Mouse (Mus musculus) cerebellum, adult 9-11 months (tissue): ENCODE results near the gene Fpgs.

Experiments used
- DNase-seq: peaks from one replicate; pipeline ENCODE4 v3.0.0; 2022

Gene Fpgs

DNA sequence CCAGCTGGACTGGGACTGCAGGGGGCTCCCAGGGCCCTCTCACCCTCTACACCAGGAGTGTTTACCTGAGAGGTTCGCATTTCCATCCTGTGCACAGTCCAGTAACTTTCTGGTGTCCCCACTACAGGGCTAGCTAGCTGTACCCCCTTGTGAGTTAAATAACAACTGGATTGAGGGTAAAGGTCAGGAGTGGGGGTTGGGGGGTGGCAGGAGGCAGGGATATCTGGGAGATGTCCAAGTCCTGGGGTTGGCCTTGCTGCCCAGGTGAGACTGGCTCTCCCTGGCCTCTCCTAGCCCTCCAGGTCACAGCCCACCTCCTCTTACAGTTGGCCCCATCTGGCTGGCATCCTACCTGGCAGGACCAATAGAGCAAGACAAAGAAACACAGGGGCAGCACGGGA lies at the start of gene Fpgs:
Gene Fpgs (minus strand): TSS at position 125 of the 401 bp plus-strand sequence.
- no peak for DNase-seq

DNA sequence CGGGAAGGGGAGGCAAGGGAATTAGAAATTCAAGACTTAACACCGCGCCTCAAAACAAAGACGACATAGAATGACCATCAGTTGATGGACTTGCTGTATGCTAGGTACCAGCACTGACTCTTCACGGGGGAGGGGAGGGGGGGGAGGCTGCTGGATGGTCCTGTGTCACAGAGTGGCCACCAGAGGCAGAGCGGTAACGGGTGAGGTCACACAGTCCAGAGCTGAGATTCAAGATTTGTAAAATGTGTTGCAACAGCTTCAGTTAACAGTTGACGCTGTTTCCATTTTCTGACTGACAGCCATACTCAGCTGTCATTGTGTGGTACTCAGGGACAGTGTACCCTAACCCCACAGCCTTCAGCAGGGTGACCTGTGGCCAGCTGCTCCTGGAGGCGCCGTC lies 48.2 kb upstream of the Fpgs start:
- no peak for DNase-seq

DNA sequence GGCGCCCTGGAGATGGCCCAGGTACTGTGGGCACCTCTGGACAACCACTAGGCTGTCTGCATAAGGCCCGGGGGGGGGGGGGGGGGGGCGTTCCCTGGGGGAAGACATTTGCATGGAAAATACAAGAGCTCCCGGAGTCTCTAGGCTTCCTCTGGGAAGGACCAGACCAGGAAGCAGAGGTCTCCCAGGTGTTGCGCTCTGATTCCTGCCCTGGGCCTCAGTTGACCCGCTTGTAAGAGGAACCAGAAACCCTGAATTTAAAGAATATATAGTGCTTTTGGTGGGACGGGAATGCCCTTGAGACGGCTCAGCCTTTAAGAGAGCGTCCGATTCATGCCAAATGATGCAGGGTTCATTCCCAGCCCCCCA lies 47.7 kb upstream of the Fpgs start:
- no peak for DNase-seq

DNA sequence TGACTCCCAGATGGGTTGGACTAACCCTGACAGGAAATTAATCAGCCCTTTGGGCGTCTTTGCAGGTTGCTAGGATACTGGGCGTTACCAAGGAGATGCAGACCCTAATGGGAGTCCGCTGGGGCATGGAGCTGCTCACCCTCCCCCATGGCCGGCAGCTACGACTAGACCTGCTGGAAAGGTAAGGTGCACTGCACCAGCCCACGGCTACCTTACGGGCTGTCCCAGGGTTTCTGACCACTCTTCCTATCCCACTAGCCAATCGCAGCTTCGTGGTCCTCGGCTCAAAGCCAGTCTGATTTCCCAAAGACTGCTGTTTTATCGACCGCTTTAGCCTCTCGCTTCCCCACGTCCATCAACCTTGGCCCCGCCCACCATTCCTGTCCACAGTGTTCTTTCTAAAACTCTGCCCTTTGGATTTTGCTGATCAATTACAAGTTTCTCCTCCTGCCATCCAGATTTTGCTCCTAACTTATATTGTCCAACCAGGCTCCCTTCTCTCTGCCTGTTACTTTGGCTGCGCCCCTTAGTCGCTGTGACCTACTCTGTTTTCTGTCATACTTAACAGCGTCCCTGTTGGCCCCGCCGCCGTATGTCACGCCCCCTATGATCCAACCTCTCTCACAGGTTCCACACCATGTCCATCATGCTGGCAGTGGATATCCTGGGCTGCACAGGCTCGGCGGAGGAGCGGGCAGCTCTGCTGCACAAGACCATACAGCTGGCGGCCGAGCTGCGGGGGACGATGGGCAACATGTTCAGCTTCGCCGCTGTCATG lies 47.1 kb upstream of the Fpgs start:
- no peak for DNase-seq

DNA sequence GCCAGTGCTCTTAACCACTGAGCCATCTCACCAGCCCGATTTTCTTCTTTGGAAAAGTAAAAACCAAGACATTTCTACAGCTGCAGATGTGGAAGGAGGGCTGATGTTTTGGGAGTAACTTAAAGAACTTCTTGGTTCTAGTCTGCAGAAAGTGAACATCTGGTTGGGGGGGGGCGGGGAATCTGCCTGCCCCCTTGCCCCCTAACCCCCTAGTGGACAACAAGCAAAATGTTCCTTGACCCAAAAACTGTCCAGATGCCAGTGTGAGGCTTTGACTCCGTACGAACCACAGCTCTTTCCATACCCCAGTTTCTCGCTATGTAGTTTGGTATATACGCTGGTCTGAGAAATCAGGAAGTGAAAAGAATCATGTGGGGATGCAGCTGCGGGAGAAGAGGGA lies 46.3 kb upstream of the Fpgs start:
- no peak for DNase-seq

DNA sequence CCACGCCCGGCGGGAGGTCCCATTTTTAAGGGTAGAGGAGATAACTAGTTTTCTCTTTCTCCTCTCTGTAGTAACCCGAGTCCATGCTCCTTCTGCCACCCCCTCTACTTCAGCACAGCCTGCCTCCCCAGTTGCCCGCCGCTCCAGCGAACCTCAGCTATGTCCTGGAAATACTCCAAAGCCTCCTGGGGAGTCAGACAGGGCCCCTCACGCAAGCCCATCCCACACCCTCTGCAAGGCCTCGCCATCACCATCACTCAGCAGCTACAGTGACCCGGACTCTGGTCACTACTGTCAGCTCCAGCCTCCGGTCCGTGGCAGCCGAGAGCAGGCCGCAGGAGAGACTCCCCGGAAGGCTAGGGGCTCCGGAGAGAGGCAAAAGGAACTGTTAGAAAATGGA lies 45.1 kb upstream of the Fpgs start:
- DNase-seq, result no peak

DNA sequence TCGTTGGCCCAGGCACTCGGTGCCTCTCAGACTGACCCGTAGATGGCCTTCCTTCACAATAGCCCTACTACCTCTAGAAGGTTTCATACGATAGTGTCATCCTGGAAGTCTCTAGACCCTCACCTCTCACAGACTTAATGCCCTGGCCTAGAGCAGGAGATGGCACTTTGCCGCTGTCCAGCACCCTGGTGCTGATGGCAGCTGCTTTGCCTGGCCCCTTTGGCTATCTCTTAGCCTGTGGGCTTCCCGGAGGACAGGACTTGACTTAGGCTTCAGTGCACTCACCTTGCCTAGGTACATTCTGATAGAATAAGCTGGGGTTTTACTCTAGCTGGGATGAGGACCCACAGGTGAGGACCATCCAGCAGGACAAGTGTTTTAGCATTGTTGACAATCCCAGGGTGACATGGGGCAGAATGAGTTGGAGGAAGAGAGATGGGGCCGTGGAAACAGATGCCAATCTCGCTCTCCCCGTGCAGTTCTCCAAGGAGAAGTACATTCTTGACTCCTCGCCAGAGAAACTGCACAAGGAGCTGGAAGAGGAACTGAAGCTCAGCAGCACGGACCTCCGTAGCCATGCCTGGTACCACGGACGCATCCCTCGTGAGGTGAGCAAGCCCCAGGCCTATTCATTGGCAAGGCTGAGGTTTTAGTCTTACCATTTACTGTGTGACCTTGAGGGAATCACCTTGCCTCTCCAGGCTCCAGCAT lies 40.5 kb upstream of the Fpgs start:
- peak; percentile 40 for DNase-seq

DNA sequence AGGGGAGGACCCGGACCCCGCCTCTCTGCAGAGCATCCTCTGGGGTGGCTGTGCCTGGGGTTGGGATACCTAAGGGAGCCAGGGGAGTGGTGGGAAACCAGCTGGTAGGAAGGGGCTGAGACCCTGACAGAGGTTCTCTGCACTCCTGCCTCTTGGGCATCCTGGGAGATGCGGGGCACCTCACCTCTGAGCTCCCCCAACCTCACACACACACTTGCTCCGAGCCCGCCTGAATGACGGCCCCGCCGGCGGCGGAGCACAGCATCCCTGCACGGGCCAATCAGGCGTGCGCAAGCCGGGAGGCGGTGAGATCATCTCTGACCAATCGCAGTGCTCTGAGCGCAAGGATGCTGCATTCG lies 38.2 kb upstream of the Fpgs start:
- DNase-seq, result peak; percentile 93

DNA sequence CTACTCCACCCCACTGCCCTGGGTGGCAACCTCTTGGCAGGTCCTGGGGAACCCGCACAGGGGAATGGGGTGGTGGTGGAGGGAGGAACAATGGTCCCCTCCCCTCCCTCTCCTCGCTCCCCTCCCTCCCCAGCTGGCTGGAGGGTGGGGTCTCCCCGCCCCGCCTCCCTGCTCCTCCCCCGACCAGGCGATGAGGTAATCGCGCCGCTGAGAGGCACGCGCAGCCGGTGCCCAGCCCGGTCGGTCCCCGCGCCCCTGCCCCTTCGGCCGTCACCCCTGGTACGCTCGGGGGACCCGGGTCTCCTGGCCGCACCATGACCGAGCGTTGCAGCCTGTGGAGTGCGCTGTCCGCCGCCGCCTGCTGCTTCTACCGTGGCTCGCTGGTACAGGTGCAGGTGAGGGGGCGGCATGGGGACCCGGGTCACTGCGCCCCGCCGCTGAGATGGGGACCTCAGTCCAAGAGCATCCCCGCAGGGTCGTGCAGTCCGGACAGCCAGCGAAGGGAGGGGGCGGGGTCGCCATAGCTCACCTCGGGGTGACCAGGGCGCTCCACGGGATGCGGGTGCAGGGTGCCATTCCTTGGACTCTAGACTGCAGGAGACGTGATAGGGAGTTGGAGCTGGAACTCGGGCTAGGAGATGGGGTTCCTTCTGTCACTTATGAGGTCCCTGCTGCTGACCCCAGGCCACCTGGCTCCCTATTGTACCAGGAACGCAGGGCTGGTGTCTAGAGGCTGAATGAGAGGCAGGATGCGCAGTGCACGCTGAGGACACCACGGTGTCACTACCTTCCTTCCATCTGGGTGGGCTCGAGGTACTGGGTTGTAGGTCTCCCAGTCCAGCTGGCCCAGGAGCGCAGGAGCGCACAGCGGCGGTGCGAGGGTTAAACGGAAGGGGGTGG lies 37.6 kb upstream of the Fpgs start:
- peak; percentile 83 for DNase-seq

DNA sequence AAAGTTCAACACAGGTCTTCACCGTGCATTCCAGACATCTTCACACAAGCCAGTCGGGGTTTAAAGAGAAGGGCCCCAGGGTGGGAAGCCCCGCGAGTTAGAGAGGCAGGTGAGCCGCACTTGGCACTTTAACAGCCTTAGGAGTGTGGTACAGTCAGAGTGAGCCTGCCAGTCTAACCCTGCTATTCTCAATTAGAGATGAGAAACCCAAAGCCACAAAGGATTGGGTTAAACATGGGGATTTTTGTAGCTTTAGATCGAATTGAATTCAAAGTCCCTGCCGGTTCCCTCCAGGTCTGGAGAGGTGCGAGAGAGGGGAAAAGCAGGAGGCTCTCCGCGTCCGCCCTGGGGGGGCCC lies 36.9 kb upstream of the Fpgs start, which contains the start of gene 6330409D20Rik:
Gene 6330409D20Rik (minus strand): TSS at position 101 of the 357 bp plus-strand sequence.
- DNase-seq, result no peak

DNA sequence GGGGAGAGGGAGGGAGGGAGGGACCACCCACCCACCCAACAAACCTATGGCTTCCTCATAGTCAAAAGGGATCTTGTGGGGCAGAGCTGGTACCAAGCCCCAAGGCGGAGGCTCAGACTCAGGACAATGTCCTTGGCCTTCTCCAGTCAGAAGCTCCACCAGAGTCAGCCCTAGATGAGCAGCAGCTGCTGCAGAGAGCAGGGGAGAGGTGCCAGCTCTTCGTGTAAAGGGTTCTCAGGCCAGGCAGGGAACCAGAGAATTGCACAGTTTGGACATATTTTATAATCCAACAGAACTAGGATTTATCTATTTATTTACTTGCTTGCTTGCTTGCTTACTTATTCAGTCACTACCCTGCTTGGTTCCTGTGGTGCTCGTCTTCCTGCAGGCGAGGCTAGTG lies 35.4 kb upstream of the Fpgs start:
- no peak for DNase-seq

DNA sequence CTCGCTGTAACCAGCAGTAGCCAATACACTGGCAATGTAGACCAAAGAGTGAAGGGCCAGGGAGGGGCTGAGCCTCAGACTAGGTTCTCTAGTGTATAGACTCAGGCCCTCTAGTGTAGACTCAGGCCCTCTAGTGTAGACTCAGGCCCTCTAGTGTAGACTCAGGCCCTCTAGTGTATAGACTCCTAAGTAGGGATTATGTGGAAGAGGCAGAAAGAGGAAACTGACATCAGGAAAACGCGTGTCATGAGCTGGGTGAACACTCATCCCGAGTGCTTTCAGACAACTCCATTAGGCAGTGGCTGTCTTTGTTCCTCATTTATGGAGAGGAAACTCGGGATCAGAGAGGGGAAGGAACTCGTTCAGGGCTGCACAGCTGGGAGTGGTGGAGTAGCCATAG lies 33.1 kb upstream of the Fpgs start:
- DNase-seq, result no peak

DNA sequence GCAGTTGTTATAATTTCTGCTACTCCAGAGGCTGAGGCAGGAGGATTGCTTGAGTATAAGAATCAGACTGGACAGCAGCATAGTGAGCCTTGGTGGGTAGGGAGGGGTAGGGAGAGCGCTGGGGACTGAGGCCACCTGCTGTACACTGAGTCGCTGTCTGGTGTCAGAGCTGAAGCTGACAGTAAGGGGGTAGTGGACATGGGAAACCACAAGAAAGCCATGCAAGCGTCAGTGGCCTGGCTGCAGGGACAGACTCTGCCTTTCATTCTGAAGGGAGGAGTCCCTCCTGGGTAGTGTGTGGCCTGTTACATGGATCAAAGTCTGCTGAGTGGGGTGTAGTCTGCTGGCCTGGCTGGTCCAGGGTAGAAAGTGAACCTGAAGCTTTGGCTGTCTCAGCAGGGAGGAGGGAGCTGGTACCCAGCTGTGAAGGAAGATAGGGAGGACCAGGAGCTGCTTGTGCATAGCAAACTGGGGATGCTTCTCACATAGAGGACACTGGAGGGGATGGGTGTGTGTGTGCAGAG lies 32.4 kb upstream of the Fpgs start:
- DNase-seq, result no peak

DNA sequence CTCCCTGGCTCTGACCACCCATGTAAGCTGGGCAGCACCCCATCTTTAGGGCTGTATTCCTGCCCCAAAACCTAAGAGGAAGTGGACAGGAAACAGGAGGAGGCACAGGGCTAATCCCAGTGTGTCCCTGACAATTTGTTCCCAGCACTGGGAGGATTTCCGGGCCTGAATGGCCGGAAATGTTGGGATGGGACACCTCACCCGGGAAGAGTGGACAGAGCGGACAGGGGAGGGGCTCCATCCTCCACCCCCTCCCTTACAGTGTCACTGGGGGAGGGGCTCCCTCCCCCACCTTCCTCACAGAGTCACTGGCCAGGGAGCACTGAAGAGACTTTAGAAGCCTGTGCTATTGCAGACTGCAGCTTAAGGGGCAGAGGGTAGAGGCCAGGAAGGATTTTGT lies 31.0 kb upstream of the Fpgs start:
- DNase-seq, result no peak

DNA sequence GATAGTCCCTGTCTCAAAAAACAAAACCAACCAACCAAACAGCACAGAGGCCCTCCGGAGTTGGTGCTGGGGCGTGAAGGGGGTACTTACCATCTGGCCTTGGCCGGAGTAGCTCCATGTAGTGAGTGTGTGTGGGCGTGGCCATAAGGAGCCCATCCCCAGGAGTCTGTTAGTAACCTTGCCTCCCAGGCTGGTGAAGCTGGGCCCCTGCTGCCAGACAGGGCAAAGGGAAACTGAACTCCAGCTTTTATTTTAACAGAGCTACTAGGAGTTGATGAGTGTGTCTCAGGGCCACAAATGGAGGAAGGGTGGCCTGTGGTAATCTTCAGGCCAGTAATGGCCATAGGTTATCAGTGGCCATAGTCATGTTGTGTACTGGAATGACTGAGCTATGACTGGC lies 30.5 kb upstream of the Fpgs start:
- no peak for DNase-seq

DNA sequence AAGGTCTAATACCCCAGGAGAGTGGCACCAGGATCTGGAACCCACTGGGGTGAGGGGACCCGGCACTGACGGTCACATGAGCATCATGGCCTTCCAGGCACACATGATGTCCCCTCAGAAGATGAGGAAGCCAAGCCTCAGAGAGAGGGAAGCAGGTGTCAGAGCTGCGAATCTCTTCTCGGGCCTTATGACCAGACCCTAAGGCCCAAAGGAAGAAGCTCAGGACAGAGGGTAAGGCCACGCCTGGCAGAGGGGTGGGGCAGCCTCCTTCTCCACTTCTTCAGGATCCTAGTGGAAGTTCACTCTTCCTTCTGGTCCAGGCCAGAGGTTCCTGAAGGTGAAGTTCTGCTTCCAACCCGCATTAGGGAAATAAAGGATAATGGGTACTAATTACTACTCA lies 28.8 kb upstream of the Fpgs start:
- no peak for DNase-seq

DNA sequence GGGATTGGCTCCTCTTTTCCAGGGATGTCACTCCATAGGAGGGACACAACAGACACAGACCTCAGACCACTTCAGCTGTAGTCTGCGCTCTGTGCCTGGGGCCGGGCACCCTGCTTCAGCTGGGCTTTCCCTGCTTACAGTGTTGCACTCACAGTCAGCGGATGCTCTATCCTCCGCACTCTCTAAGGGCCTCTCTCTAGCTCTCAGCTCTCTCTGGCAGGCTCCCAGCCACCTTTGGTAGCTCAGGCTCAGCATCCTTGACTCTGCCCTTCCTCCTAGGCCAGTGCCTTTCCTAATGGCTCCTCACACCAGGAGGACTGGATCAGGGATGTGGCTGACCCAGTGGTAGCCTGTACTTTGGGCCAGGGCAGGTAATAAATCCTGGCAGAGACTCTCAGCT lies 28.0 kb upstream of the Fpgs start:
- DNase-seq, result no peak

DNA sequence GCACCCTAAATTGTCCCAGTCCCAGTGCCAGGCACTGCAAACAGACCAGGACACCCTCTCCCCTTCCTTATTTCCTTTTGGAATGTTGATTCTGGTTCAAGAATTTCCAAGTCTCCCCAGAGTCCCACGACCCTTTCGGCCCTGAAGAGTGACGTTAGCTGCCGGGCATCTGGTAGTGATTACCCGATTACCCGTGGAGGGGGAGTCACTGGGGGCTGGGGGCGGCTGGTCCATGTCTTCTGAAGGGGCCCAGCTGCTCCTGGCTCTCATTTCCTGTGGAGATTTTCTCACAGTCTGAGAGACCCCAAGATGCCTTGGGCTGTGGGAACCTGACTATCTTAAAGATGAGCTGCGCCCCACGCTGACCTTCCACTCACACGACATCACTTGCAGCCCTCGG lies 26.9 kb upstream of the Fpgs start:
- no peak for DNase-seq

DNA sequence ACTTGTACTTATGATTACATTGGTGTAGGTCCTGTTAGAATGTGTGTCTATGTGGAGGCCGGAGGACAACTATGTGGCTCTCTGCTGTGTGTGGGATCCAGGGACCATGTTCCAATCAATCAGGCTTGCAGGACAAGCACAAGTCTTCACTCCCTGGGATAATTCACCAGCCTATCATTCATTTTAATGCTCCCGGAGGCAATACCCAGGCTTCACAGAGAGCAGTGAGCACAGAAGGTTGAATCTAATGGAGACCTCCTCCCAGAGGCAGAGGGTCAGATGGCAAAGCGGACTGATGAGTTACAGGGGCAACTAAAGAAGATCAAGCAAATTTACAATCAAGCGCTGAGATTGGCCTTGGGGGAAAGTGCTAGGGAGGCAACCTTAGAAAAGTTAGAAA lies 25.6 kb upstream of the Fpgs start:
- no peak for DNase-seq

DNA sequence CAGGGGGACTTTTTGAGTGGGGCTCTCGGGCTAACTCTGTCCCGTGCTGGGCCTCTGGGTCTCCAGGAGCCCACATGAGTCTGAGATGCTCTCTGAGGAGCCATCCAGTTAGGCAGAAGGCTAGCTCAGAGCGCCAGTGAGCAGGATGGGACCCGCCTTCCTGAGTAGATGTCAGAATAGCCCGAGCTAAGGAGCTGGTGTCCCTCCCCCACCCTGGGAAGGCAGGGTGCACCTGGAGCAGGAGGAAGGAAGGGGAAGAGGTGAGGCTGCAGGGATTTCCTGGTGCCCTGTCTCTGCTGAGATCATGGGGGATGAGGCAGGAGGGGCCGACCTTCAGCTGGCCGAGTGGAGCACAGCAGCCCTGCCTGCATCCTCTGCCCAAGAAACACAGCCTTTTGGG lies 24.5 kb upstream of the Fpgs start:
- no peak for DNase-seq

DNA sequence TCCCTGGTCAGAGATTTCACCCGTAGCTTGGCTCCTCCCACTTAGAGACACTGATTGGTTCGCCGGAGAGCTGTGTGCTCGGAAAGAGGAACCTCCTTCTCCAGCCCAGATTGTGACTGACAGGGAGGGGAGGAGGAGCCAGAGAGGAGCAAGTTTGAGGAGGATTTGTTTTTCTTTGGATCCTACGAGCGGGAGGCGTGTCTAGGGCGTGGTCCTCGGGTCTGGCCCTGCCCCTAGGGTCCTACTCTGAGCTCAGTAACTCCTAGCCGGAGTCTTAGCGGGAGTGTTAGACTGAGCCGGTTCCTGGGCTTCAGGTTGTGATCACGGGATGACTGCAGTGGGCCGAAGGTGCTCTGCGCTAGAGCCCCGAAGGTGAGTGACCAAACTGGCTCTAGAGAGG lies 23.5 kb upstream of the Fpgs start:
- DNase-seq, result peak; percentile 94

DNA sequence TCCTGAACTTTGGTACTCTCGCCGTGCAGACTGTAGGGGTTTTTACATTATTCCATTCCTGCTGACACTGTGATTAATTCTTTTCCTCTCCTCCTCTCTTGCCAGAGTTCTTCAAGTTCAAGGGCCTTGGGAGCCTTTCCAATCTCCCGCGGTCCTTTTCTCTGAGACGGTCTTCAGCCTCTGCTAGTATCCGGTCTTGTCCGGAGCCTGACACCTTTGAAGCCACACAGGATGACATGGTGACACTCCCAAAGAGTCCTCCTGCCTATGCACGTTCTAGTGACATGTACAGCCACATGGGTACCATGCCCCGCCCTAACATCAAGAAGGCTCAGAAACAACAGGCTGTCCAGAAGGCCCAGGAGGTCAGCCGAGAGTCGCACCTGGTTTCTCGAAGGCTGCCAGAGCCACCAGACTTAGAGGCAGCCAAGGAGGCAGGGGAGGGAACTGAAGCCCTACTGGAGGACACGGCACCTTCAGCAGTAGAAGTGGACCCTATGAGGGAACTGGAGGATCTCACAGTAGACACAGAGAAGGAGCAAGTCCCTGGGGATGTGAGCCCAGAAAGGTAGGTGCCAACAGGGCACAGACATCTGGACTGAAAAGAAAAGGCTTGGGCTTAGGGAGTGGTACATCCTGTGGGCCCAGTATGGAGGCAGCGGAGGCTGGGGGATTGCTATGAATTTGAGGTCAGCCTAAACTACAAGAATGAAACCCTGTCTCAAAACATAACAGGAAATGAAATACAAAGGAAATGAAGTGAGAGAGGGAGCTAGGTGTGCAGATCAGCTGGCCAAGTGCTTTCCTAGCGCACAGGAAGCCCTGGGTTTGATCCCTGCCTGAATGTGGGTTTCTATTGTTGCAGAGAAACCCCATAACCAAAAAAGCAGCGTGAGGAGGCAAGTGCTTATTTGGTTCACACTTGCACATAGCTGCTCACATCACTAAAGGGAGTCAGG lies 21.2 kb upstream of the Fpgs start:
- no peak for DNase-seq
